Mouse (Mus musculus): Measurements from ENCODE around the gene Ly6g5c. TPM values are rescaled to one million over a fixed set of nuclear protein-coding genes. Genes with fewer than 3 reads are reported as not detected.
A peak's percentile ranks its signal among the peaks of the same experiment; 100 is the strongest.

Gene Ly6g5c
- polyA plus RNA-seq, 1 experiment from 2014 or later, result not detected

- 0 out of 2 replicates have a peak, but pooled peaks cover 3% of the 10 kb centered on the region for H3K36me3 ChIP-seq (ENCODE audit: control insufficient read depth, insufficient read depth, low read length)
- no peaks in the 10 kb centered on the region for H3K27me3 ChIP-seq (replicated peaks; ENCODE audit: control insufficient read depth, insufficient read depth, low read length)
- H3K27ac ChIP-seq (ENCODE audit: low read length), result peak within 1 kb of the TSS; percentile 95
- peak within 1 kb of the TSS; percentile 63 for H3K4me2 ChIP-seq (ENCODE audit: low read depth, low read length)
- WGBS, result 2% methylated on average over 66 of the region's 67 CpGs
- H3K9me3 ChIP-seq (ENCODE audit: control insufficient read depth, low read length), result no peaks in the 10 kb centered on the region
- peaks cover 7% of the 10 kb centered on the region; the same call in 1 of the 2 replicates for H3K4me1 ChIP-seq (ENCODE audit: control insufficient read depth, insufficient read depth, low read length)
- ATAC-seq, result peak; percentile 99
- H3K9ac ChIP-seq (ENCODE audit: low read depth, low read length), result peak within 1 kb of the TSS; percentile 92
- peak within 1 kb of the TSS; percentile 66 for H3K4me3 ChIP-seq (ENCODE audit: low read length)
Measured at GRCm38 (mm10) chr17:35088825-35089644, 19.0 kb upstream of the Ly6g5c start, which contains the start of gene Abhd16a. Abhd16a (plus strand) TSS chr17:35089263.

DNA sequence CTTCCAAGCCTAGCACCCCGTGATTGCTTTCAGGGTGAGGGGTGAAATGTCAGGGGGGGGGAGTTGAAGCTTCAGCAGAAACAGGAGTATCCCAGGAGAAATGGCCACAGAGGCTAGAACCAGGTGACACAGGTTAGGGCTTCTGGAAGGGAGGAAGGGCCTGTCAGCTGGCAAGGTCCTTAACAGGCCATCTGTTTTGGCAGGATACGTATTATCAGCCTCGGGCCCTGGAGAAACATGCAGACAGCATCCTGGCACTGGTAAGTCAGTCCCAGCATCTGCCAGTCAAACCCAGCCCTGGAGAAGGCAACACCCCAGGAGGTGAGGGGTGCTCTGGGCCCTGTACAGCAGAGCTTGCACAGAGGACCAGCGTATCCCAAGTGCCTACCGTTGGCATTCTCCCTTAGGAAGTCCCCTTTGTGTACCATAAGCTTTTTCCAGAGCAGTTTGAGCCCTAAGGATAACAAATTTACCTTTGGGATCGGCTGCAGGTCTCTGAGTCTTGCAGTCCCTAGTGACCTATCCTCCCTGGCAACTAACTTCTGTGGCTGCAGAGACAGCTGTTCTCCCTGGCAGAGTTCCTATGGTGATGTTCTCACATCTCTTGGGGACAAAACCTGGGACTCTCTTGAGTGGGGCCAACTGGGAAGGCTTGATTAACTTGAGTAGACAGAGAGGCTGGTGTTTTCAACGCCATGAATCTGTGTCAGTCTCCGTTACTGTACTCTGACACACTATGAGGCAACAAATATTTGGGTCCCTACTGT, 17.7 kb upstream of the Ly6g5c start:
- Histone ChIP-seq H3K27ac (ENCODE audit: low read length) (no peak overlapping the region), H3K4me3 (ENCODE audit: low read length) (peak overlapping the region; percentile 66), H3K9me3 (ENCODE audit: control insufficient read depth, low read length) (no peaks in the 10 kb centered on the region), H3K36me3 (ENCODE audit: control insufficient read depth, insufficient read depth, low read length) (peaks cover 7% of the 10 kb centered on the region; the same call in 1 of the 2 replicates), H3K4me1 (ENCODE audit: control insufficient read depth, insufficient read depth, low read length) (peaks cover 7% of the 10 kb centered on the region; the same call in 1 of the 2 replicates), H3K9ac (ENCODE audit: low read depth, low read length) (peak overlapping the region; percentile 92), H3K4me2 (ENCODE audit: low read depth, low read length) (peak overlapping the region; percentile 63), H3K27me3 (replicated peaks; ENCODE audit: control insufficient read depth, insufficient read depth, low read length) (no peaks in the 10 kb centered on the region)
- WGBS, result 63% methylated on average over 8 of the region's 8 CpGs
- ATAC-seq, result no peak

DNA sequence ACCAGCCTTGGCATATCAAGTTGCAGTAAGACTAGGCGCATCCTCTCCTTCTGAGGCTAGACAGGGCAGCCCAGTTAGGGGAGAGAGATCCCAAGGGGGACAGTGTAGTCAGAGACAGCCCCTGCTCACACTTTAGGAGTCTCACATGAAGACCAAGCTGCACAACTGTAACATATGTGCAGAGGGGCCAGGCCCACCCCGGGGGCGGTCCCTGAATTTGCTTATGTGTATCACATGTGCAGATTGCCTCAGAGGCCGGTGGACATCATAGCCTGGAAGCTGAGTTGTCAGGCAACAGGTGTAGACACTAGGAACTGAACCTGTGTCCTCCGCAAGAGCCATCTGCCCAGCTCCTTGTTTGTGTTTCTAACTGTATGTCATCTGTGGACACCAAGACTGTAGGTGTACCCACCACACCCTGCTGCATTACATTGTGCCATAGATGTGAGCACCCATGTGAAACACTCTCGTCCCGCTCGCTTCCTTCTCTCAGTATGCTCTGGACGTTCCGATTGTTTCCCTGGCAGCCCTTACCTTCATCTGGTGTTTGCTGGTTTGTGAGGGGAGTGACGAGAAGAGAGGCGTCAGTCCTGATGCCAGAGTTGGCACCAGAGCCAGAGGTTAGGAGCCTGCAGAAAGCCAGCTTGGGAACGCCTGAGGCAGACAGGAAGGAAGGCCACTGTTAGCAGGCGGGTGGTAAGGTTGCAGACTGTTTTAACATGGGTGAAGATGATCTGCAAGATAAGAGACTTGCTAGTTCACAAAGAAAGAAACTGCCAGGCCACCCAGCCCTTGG, 15.5 kb upstream of the Ly6g5c start:
- peaks cover 20% of the 10 kb centered on the region for H3K36me3 ChIP-seq (ENCODE audit: control insufficient read depth, insufficient read depth, low read length)
- no peak for ATAC-seq

DNA sequence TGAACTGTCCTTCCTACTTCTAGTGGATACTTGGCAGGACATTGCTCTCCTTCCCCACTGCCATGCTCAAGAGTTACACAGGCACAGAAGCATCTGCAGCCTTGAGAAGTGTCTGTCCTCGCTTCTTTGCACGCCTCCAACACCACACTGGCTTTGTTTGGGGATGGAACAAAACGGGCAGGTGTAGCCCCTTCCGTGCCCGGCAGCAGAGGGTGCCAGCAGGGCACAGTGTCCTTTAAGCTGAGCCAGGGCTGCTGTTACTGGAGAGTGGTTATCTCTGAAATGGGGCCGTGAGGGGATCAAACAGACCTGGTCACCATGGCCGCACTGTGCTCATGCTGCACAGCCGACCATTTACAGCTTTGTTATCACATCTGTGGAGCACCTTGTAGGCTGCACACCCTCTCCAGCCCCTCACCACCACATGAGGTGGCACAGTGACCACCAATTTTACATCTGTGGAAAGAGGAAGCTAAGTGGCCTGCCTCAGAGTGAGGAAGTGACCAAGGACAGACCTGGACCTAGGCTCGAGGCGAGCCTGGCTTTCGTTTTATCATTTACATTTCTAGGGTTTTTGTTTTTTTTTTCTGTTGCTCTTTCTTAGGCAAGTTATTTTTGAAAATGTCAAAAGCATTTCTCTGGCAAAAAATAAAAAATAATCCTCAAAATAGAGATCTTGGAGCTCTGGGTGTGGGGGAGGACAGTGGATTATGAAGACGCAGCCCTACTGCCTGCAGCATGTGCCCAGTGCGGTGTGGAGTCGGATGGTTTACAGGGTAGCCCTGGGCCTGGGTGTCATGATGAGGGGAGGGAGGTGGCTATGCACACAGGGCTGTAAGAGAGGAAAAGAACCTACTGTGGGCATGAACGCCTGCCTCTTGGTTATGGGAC, 13.4 kb upstream of the Ly6g5c start:
- peaks cover 20% of the 10 kb centered on the region for H3K36me3 ChIP-seq (ENCODE audit: control insufficient read depth, insufficient read depth, low read length)
- peaks cover 11% of the 10 kb centered on the region; the same call in 1 of the 2 replicates for H3K4me1 ChIP-seq (ENCODE audit: control insufficient read depth, insufficient read depth, low read length)
- no peak overlapping the region; the same call in 1 of the 2 replicates for H3K27ac ChIP-seq (ENCODE audit: low read length)
- no peak overlapping the region for H3K4me2 ChIP-seq (ENCODE audit: low read depth, low read length)
- WGBS, result 78% methylated on average over 15 of the region's 15 CpGs
- no peak for ATAC-seq
- no peaks in the 10 kb centered on the region for H3K27me3 ChIP-seq (replicated peaks; ENCODE audit: control insufficient read depth, insufficient read depth, low read length)
- no peak overlapping the region for H3K4me3 ChIP-seq (ENCODE audit: low read length)
- H3K9ac ChIP-seq (ENCODE audit: low read depth, low read length), result 0 out of 2 replicates have a peak overlapping the region, but pooled peaks have one; percentile 24
- H3K9me3 ChIP-seq (ENCODE audit: control insufficient read depth, low read length), result no peaks in the 10 kb centered on the region

More for the DNA sequence above, 15.5 kb upstream of the Ly6g5c start:
- H3K4me1 ChIP-seq (ENCODE audit: control insufficient read depth, insufficient read depth, low read length), result peaks cover 7% of the 10 kb centered on the region; the same call in 1 of the 2 replicates
- no peaks in the 10 kb centered on the region for H3K27me3 ChIP-seq (replicated peaks; ENCODE audit: control insufficient read depth, insufficient read depth, low read length)
- no peak overlapping the region for H3K4me3 ChIP-seq (ENCODE audit: low read length)
- H3K9me3 ChIP-seq (ENCODE audit: control insufficient read depth, low read length), result no peaks in the 10 kb centered on the region
- 89% methylated on average over 14 of the region's 14 CpGs for WGBS
- no peak overlapping the region for H3K4me2 ChIP-seq (ENCODE audit: low read depth, low read length)
- H3K27ac ChIP-seq (ENCODE audit: low read length), result no peak overlapping the region
- H3K9ac ChIP-seq (ENCODE audit: low read depth, low read length), result no peak overlapping the region

GRCm38 (mm10) chr17:35096597-35096996, 11.5 kb upstream of the Ly6g5c start:
- Histone ChIP-seq H3K4me2 (ENCODE audit: low read depth, low read length) (no peak overlapping the region), H3K4me3 (ENCODE audit: low read length) (no peak overlapping the region), H3K9me3 (ENCODE audit: control insufficient read depth, low read length) (no peaks in the 10 kb centered on the region), H3K4me1 (ENCODE audit: control insufficient read depth, insufficient read depth, low read length) (peaks cover 10% of the 10 kb centered on the region; the same call in 1 of the 2 replicates), H3K27me3 (replicated peaks; ENCODE audit: control insufficient read depth, insufficient read depth, low read length) (no peaks in the 10 kb centered on the region), H3K36me3 (ENCODE audit: control insufficient read depth, insufficient read depth, low read length) (peaks cover 30% of the 10 kb centered on the region), H3K27ac (ENCODE audit: low read length) (no peak overlapping the region), H3K9ac (ENCODE audit: low read depth, low read length) (no peak overlapping the region)
- no peak for ATAC-seq
- 87% methylated on average over 12 of the region's 12 CpGs for WGBS

DNA sequence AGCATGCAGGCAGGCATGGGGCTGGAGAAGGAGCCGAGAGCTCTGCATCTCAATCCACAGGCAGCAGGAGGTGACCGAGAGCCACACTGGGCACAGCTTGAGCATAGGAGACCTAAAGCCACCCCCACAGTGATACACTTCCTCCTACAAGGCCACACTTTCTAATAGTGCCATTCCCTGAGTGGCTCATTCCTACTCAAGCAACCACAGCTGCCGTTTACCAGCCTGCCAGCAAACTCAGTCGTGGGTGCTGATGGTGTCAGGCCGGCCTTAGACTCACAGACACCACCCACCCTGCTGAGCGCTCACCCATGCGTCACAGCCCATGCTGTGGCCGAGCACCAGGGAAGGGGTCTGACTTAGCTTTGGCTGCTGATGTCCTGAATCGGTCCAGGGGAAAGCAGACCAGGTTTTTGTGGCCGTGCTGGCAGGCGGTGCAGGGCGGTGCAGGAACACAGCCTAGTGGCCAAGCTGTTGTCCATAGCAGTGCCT, 10.9 kb upstream of the Ly6g5c start:
- 89% methylated on average over 12 of the region's 12 CpGs for WGBS
- ATAC-seq, result no peak

GRCm38 (mm10) chr17:35100196-35100765, 7.8 kb upstream of the Ly6g5c start:
- Histone ChIP-seq H3K9me3 (ENCODE audit: control insufficient read depth, low read length) (no peaks in the 10 kb centered on the region), H3K9ac (ENCODE audit: low read depth, low read length) (no peak overlapping the region; the same call in 1 of the 2 replicates), H3K4me3 (ENCODE audit: low read length) (no peak overlapping the region), H3K27ac (ENCODE audit: low read length) (peak overlapping the region; percentile 43; the same call in 1 of the 2 replicates), H3K4me1 (ENCODE audit: control insufficient read depth, insufficient read depth, low read length) (peaks cover 26% of the 10 kb centered on the region), H3K36me3 (ENCODE audit: control insufficient read depth, insufficient read depth, low read length) (peaks cover 29% of the 10 kb centered on the region), H3K27me3 (replicated peaks; ENCODE audit: control insufficient read depth, insufficient read depth, low read length) (no peaks in the 10 kb centered on the region), H3K4me2 (ENCODE audit: low read depth, low read length) (no peak overlapping the region)
- 51% methylated on average over 10 of the region's 10 CpGs for WGBS
- ATAC-seq, result peak; percentile 67

More for the DNA sequence above, 10.9 kb upstream of the Ly6g5c start:
- Histone ChIP-seq H3K4me1 (ENCODE audit: control insufficient read depth, insufficient read depth, low read length) (peaks cover 16% of the 10 kb centered on the region; the same call in 1 of the 2 replicates), H3K36me3 (ENCODE audit: control insufficient read depth, insufficient read depth, low read length) (peaks cover 34% of the 10 kb centered on the region), H3K27me3 (replicated peaks; ENCODE audit: control insufficient read depth, insufficient read depth, low read length) (no peaks in the 10 kb centered on the region), H3K9me3 (ENCODE audit: control insufficient read depth, low read length) (no peaks in the 10 kb centered on the region), H3K4me3 (ENCODE audit: low read length) (no peak overlapping the region), H3K27ac (ENCODE audit: low read length) (no peak overlapping the region), H3K4me2 (ENCODE audit: low read depth, low read length) (no peak overlapping the region), H3K9ac (ENCODE audit: low read depth, low read length) (no peak overlapping the region)

DNA sequence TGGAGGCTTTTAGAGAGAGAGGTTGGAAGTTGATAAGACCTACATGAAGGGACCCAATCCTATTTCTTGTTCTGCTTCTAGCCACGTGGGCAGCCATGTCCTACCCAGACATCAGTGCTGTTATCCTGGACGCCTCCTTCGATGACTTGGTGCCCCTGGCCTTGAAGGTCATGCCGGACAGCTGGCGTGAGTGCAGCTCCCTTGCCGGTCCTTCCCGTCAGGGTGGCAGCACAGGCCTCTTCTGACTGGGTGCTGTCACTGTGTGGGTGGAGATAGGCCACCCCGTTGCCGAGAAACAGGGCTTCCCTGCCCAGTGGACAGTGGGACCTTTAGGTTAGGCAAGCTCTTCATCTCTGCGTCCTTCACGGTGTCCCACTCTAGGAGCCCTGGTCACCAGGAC, 6.9 kb upstream of the Ly6g5c start:
- H3K27ac ChIP-seq (ENCODE audit: low read length), result no peak overlapping the region
- no peak overlapping the region for H3K9ac ChIP-seq (ENCODE audit: low read depth, low read length)
- H3K9me3 ChIP-seq (ENCODE audit: control insufficient read depth, low read length), result no peaks in the 10 kb centered on the region
- H3K4me2 ChIP-seq (ENCODE audit: low read depth, low read length), result no peak overlapping the region
- H3K27me3 ChIP-seq (replicated peaks; ENCODE audit: control insufficient read depth, insufficient read depth, low read length), result no peaks in the 10 kb centered on the region
- peaks cover 29% of the 10 kb centered on the region for H3K36me3 ChIP-seq (ENCODE audit: control insufficient read depth, insufficient read depth, low read length)
- ATAC-seq, result no peak
- 89% methylated on average over 11 of the region's 11 CpGs for WGBS
- H3K4me1 ChIP-seq (ENCODE audit: control insufficient read depth, insufficient read depth, low read length), result peaks cover 28% of the 10 kb centered on the region
- no peak overlapping the region for H3K4me3 ChIP-seq (ENCODE audit: low read length)
